Mouse (Mus musculus) adrenal gland, adult 2 months (tissue): ENCODE results near the gene Rhobtb1. TPM values are rescaled to one million over a fixed set of nuclear protein-coding genes. Genes with fewer than 3 reads are reported as not detected.

Experiments used
- DNase-seq: peaks from one replicate; pipeline ENCODE4 v3.0.0; 2021
- polyA plus RNA-seq: library from polyadenylated mRNA; depleted of rRNA; stranded (reverse); fragments of >200 nt; gene quantifications from 2 replicates; pipeline ENCODE4 v1.2.3, GENCODE M21; 2012; rRNA removed
- total RNA-seq, 2 experiments: library from RNA; stranded (reverse); gene quantifications; 2 replicates each; pipeline ENCODE4 v1.2.3; 2021

Gene Rhobtb1
- total and polyA plus RNA-seq, 3 experiments, result 3.1 to 11.9 (median 8.6) TPM

DNA sequence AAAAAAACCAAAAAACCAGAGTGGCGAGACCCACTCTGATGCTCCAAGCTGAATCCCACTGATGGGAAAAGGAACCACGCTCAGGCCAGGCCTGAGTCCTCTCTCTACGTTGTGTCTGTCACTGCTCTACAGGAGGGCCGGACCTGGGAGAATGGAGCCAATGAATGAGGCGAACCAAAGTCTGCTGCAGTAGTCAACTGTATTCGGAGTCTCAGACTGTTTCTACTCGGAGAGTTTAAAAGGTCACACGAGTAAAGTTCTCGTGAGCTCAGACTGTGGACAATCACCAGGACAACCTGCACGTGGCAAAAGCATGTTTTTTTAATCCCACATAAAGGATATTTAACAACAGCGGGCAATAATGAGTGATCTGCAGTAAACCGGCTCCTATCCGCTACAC is 172.8 kb downstream of the Rhobtb1 start:
- DNase-seq, result no peak

DNA sequence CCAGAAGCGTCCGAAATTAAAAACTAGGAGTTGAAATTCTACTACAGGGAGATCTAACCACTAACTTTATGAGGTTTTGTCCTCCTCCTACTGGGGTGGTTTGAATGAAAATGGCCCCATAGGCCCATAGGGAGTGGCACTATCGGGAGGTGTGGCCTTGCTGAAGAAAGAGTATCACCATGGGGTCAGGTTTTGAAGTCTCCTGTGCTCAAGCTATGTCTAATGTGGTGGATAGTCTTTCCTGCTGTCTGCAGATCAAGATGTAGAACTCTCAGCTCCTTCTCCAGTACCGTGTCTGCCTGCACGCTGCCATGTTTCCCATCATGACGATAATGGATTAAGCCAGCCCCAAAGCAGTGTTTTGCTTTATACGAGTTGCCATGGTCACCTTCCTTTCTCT is 173.6 kb downstream of the Rhobtb1 start:
- DNase-seq, result no peak

DNA sequence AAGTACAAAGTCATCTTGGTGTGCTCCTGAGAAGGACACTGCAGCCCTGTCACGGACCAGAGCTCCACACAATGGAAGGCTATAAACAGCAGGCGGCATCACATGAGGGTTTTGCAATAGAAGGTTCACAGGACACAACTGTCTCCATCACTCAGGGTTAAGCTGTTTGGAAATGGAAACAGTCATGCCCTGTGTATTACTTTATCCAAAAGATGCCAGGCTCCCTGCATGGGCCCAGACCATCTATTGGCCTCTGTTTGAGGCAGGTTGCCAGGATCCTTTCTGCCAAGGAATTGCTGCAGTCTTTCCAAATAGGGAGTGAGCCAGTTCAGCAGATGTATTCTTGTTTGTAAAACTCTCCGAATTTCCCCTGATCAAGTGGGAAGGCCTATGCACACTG is 175.2 kb downstream of the Rhobtb1 start:
- peak; percentile 37 for DNase-seq

DNA sequence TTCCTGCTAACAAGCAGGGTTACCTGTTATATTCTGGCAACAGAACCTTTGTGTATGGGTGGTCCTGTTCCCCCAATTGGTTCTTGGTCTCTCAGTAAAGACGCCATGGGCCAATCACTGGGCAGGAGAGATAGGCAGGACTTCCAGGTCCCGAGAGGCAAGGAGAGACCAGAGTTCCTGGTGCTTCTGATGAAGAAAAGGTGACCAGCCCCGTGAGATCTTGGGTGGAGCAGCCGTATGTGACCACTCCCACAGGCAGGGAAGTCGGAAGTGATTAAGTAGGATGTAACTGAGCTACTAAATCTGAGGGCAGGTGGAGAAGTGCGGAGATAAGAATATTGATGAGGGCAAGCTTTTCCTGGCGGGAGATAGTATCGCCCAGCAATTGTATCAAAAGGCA is 176.1 kb downstream of the Rhobtb1 start:
- no peak for DNase-seq

DNA sequence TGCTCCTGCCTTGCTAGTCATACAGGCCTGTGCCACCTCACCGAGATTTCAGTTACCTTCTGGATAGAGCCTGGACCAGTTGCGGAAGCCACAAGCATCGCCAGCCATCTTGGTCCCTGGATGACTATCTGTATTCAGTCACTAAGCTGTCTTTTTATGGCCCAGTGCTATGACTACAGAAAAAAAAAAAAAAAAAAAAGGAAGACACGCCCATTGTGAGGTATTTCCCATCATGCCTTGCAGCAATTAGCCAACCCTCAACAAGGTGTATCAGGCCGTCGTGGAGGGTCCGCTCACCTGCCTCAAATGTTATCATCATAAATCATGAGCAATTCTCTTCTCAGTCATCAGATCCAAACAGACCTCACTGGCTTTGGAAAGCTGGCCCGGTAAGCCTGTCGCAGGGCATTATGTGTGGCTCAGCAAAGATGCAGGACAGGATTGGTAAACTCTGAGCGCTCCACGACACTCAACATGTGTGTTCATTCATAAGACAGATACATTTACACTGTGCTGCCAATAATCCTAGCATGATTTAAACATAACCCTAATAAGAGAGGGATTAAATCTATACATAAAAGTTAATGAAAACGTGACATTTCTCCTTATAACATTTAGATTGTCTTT is 176.9 kb downstream of the Rhobtb1 start:
- DNase-seq, result no peak

DNA sequence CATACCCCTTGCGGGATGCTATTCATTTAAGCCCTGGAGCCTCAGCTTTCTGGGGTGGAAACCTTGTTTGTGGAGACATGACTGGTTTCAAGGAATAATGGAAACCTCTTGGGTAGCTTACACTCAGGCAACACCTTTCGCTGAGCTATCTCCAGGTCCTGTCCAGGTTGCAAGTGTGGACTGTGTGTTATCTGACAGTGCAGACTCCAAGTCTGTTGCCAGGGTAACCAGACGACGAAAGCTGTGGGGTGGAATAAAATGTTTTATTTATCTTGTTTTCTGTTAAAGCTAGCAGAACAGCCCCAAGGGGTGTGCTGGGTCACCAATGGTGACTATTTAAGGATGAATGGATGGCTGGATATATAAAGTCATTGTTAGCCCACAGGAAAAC is 177.4 kb downstream of the Rhobtb1 start:
- no peak for DNase-seq

DNA sequence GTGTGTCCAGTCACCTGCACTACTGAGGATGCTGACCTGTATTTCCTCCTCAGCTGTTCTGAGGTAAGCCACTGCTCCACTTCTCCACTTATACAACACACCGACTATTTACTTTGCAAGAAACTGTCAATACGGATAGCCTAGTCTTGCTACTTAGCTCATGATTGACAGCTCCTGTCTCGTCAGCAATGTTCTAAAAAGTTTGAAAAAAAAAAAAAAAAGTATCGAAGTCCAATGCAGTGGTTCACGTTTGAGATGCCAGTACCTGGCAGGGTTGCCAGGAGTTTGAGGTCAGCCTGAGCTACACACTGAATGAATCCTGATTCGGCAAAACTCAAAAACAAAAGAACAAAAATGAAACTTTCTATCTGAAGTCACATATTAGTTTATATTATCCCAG is 180.0 kb downstream of the Rhobtb1 start:
- DNase-seq, result no peak

DNA sequence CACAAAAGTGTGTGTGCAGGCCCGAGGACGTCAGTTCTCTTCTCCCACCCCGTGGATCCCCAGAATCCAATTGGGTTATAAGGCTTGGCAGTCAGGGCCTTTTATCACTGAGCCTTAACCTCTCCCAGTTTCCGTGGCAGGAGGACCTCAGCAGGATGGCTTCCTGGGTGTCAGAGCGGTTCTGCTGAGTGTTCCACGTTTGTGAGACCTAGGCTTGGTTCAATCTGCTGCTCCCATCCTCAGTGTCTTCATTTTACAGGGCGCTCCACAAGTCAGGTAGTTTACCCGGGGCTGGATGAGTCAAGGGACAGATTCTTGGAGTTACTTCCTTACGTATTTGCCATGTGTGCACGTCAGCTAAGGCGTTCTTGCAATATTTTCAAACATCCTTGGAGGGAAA is 182.0 kb downstream of the Rhobtb1 start:
- DNase-seq, result no peak

DNA sequence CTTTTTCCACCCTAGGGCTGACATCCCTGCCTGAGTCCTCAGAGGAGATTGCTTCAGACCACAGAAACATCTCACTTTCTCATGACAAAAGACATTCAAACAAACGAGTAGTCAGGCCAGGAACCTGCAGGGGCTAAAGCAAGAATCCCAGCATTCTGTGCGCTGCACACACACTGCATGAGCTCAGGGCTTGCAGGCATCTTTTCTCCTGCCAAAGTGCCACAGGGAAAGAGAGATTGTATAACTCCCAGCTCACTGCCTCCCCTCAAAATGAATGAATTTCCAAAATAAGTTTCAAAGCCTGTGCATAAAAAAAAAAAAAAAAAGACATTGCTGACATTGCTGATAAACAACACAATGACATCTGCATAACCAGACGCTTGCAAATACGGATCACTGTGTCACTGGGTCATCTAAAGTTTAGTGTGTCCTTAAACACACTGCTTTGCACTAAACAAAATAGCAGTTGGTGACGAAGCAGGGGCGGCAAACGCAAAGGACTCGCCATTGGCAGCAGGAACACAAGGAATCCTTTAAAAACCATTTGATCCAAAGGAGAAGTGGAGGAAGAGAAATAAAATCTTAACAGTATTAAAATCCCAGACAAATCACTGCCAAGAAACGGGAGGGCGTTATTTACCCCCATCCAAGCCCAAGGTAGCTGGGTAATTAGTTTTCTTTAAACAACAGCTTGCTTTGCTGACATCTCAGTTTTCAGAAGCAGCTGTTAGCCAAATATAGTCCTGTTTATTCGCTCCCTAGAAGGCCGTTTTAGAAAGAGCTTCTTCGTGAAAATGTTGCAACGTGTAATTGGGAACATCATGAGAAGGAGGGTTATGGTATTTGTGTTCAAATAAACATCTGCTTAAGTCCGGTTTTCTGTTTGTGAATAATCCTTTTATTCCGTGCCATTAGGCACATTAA is 183.3 kb downstream of the Rhobtb1 start:
- DNase-seq, result no peak

DNA sequence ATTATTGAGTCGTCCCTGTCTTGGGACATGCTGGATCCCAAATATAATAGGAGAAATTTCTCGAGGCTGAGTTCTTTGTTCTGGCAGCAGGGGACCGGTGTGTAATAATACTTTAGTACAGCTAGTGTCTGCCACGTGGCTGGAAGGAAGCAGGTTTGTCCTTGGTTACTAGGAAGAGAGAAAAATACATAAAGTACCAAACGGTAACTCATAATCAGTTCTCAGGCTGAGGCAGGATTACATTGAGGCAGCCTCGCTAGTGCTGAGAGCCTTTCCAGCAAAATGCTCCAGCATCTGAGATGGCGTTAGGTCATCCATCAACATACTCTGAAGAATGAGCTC is 183.9 kb downstream of the Rhobtb1 start:
- DNase-seq, result no peak

DNA sequence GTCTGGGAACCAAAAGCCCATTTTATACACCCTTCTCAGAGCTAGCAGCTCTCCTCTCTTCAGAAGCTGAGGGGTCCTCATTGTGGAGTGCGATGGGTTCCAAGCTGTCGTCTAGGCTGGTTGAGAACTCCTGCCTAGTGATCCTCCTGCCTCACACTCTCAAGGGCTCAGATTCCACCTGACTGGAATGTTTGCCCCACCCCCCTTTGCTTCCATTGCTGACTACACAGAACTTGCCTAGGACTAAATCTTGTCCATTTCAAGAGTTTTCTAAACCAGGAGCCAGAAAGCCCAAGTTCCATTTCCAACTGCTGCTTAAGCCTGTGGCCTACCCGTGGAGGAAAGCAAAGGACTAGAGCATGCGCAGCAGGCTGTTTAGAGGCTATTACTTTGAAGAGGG is 184.4 kb downstream of the Rhobtb1 start:
- no peak for DNase-seq

DNA sequence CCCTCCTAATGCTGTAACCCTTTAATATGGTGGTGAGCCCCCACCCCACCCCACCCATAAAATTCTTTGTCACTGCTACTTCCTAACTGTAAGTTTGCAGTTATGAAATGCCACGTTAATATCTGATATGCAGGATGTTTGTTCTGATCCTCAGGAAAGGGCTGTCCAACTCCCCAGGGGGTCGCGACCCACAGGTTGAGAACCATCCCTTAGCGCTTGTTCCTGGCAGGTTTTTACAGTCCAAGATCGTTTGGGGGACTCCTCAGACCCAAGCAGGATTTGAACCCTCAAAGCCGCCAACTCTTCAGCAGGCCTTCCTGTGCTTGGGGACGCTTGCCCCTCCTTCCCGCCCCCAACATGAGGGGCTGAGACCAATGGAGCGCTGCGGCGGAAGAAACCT is 185.0 kb downstream of the Rhobtb1 start:
- DNase-seq, result no peak

DNA sequence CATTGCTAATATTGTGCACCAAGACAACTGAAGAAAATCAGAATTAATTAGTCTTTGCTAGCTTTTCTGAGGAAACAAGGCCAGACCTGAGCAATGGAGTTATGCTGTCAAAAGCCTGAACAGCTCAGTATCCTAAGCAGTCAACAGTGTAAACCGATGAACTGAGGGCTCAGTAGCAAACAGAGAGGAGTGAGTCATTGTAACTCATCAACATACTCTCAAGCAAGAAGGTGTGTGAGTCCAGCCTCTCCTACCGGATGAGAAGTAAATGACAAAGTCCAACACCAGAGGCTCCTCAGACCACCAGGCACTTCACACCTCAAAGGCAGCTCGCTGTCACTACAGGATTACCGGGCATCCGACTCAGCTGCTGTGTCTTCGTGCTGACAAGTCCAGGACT is 188.8 kb downstream of the Rhobtb1 start:
- no peak for DNase-seq

Other genes with a start within 250 kb of the Rhobtb1 start
- 1 to 10 TPM; 2.0 to 2.5 TPM for gene A930033H14Rik, start 61.7 kb downstream of the Rhobtb1 start, total RNA-seq
- gene A930033H14Rik, start 61.7 kb downstream of the Rhobtb1 start, polyA plus RNA-seq, result 1.5 and 1.7 TPM in 2 replicates
- gene Cdk1, start 201.5 kb downstream of the Rhobtb1 start, total RNA-seq, result 1 to 10 TPM; 4.2 to 6.2 TPM
- 2.0 and 3.6 TPM in 2 replicates for gene Cdk1, start 201.5 kb downstream of the Rhobtb1 start, polyA plus RNA-seq
- 10 to 100 TPM; 10.2 to 12.9 TPM for gene Ank3, start 247.3 kb downstream of the Rhobtb1 start, total RNA-seq
- 0.79 and 0.83 TPM in 2 replicates for gene Ank3, start 247.3 kb downstream of the Rhobtb1 start, polyA plus RNA-seq